Comparison of ENCODE assay signal across 25 mouse cellular contexts in genomic region chr10:122515698-122516097, GRCm38 (mm10).
"Had no signal": no experiment of that assay in that cellular context is flagged by ENCODE, and none has a peak within 500 bp of the region (broad histone marks: within the 10 kb centered on the region; RNA-seq: fewer than 3 reads in every experiment).

No protein-coding gene starts in this region.

- ATAC-seq: forebrain, postnatal 0 days; hindbrain, postnatal 0 days; intestine, embryonic 16.5 days had no signal

- DNase-seq: forebrain, postnatal 0 days; gastrocnemius, postnatal 14 days; gastrocnemius, postnatal 36 days; heart, adult 11 months; heart, adult 2 months; heart, postnatal 14 days; heart, postnatal 36 days; kidney, adult 11 months; kidney, adult 2 months; kidney, adult 9 months; kidney, postnatal 14 days; kidney, postnatal 36 days; layer of hippocampus, adult 9-11 months; left cerebral cortex, postnatal 4 days had no signal

- H3K36me3 ChIP-seq: heart, embryonic 13.5 days; heart, embryonic 15.5 days; hindbrain, embryonic 13.5 days; hindbrain, embryonic 15.5 days; kidney, embryonic 15.5 days; limb, embryonic 13.5 days had no signal

- H3K9me3 ChIP-seq: heart, embryonic 15.5 days; hindbrain, embryonic 15.5 days had no signal

- H3K4me1 ChIP-seq: heart, embryonic 13.5 days; heart, embryonic 15.5 days; hindbrain, embryonic 13.5 days; hindbrain, embryonic 15.5 days; kidney, embryonic 15.5 days; limb, embryonic 13.5 days had no signal

- H3K4me3 ChIP-seq: heart, adult 2 months; heart, embryonic 13.5 days; heart, embryonic 15.5 days; hindbrain, embryonic 13.5 days; hindbrain, embryonic 15.5 days; kidney, embryonic 15.5 days; left cerebral cortex, adult 2 months; limb, embryonic 13.5 days had no signal

- H3K9ac ChIP-seq: forebrain, postnatal 0 days; heart, embryonic 13.5 days; heart, embryonic 15.5 days; hindbrain, embryonic 13.5 days; hindbrain, embryonic 15.5 days; kidney, embryonic 15.5 days; limb, embryonic 13.5 days had no signal

- H3K4me2 ChIP-seq: heart, embryonic 11.5 days; heart, embryonic 13.5 days; heart, embryonic 15.5 days; hindbrain, embryonic 13.5 days; hindbrain, embryonic 15.5 days; kidney, embryonic 15.5 days; limb, embryonic 13.5 days had no signal

- H3K27ac ChIP-seq: heart, adult 2 months; heart, embryonic 13.5 days; heart, embryonic 15.5 days; hindbrain, embryonic 13.5 days; hindbrain, embryonic 15.5 days; hindbrain, postnatal 0 days; kidney, embryonic 15.5 days; kidney, postnatal 0 days; left cerebral cortex, adult 2 months; limb, embryonic 13.5 days had no signal

- H3K27me3 ChIP-seq: heart, embryonic 13.5 days; heart, embryonic 15.5 days; hindbrain, embryonic 13.5 days; hindbrain, embryonic 15.5 days; kidney, embryonic 15.5 days; limb, embryonic 13.5 days had no signal
